Mouse (Mus musculus): ENCODE measurements at regions not wholly inside any gene's neighbourhood (a gene's known extent, or its start where the extent isn't known, plus 50 kb on each side); places are given as distances from the start of the nearest gene placed in this dataset.

- 99% methylated on average over 6 of the region's 6 CpGs for WGBS (ENCODE audit: missing documents)
- peak overlapping the region; percentile 96 for H3K27ac ChIP-seq
- no peaks in the 10 kb centered on the region for H3K79me2 ChIP-seq (ENCODE audit: inconsistent target)
- H3K4me3 ChIP-seq (ENCODE audit: inconsistent target): no peak overlapping the region
- H3K36me3 ChIP-seq (ENCODE audit: inconsistent target): no peaks in the 10 kb centered on the region
These were observed 211.0 kb downstream of the Gm10260 start for GRCm38 (mm10) chr13:97549384-97549783.

DNA sequence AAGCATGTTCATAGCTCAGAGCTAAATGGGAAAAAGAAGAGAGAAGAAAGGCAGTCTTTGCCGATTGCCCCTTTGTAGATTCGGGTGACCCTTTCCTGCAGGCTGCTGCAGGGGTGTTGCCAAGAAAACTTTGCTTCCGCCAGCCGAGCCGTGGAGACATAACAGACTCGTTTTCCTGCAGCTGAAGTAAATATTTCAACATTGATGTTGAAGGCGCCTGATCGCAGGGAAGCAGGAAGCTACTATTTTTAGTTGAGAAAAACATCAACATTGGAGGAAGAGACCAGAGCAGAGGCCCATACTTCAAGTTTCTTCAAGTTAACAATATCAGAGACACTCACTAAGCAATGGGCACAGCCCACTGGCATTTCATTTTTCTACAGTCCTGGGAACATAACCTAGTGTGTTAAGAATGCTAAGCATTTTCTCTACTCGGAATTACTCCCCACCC is 211.9 kb downstream of the Gm10260 start:
- WGBS (ENCODE audit: missing documents): 7% methylated on average over 9 of the region's 9 CpGs
- no peaks in the 10 kb centered on the region for H3K79me2 ChIP-seq (ENCODE audit: inconsistent target)
- no peak overlapping the region for H3K4me3 ChIP-seq (ENCODE audit: inconsistent target)
- peak overlapping the region; percentile 96 for H3K27ac ChIP-seq
- no peaks in the 10 kb centered on the region for H3K36me3 ChIP-seq (ENCODE audit: inconsistent target)

DNA sequence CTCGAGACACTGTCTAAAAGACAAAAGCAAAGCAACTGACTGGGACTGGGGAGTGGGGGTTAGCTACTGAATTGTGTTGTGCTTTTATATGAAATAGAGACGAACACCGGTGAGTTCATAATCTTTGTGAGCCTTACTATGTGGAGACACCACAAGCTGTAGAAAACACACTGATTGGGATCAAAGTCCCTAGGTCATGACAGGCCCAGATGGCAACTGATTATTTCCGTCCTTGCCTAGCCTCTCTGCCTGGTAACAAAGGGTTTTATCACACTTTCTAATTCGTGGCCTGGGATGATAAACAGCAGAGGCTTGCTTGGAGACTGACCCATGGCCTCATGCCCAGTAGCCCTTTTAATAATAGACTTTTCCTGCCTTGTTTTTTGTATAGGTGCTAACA is 213.5 kb downstream of the Gm10260 start:
- 97% methylated on average over 5 of the region's 5 CpGs for WGBS (ENCODE audit: missing documents)
- no peaks in the 10 kb centered on the region for H3K79me2 ChIP-seq (ENCODE audit: inconsistent target)
- H3K36me3 ChIP-seq (ENCODE audit: inconsistent target): no peaks in the 10 kb centered on the region
- H3K4me3 ChIP-seq (ENCODE audit: inconsistent target): no peak overlapping the region
- H3K27ac ChIP-seq: peak overlapping the region; percentile 96

DNA sequence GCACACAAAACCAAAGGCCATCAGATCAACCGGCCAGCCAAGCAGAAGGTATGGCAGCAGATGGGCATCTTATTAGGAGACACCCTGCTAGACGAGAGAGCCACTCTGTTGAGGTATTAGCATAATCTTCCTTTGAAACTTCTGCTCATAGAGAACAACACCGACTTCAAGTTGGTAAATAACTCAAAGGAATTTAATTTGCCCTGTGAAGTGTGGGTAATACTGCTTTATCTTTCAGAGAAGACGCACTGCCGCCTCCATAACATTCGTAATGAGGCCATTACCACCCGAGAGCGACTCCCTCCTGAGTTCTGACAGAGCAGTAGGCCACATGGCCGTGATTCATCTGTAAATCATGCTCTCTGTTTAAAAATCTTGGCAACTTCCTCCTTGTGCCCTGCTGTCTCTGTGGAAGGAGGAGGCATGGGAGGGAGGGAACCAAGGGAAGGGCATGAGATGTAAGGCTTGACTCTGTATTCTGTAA is 214.4 kb downstream of the Gm10260 start:
- Histone ChIP-seq H3K79me2 (ENCODE audit: inconsistent target) (no peaks in the 10 kb centered on the region), H3K36me3 (ENCODE audit: inconsistent target) (no peaks in the 10 kb centered on the region), H3K4me3 (ENCODE audit: inconsistent target) (no peak overlapping the region), H3K27ac (peak overlapping the region; percentile 96)
- 41% methylated on average over 9 of the region's 9 CpGs for WGBS (ENCODE audit: missing documents)

- H3K27ac ChIP-seq: 0 out of 2 replicates have a peak overlapping the region, but pooled peaks have one; percentile 12
- no peaks in the 10 kb centered on the region for H3K79me2 ChIP-seq (ENCODE audit: inconsistent target)
- H3K4me3 ChIP-seq (ENCODE audit: inconsistent target): no peak overlapping the region
- 69% methylated on average over 9 of the region's 9 CpGs for WGBS (ENCODE audit: missing documents)
- no peaks in the 10 kb centered on the region for H3K36me3 ChIP-seq (ENCODE audit: inconsistent target)
These were observed 220.7 kb downstream of the Gm10260 start for GRCm38 (mm10) chr13:97539686-97540085.

- 97% methylated on average over 7 of the region's 7 CpGs for WGBS (ENCODE audit: missing documents)
- H3K79me2 ChIP-seq (ENCODE audit: inconsistent target): no peaks in the 10 kb centered on the region
- no peak overlapping the region for H3K4me3 ChIP-seq (ENCODE audit: inconsistent target)
- H3K27ac ChIP-seq: no peak overlapping the region
- H3K36me3 ChIP-seq (ENCODE audit: inconsistent target): no peaks in the 10 kb centered on the region
These were observed 222.0 kb downstream of the Gm10260 start for GRCm38 (mm10) chr13:97538441-97538840.

GRCm38 (mm10) chr13:97537686-97538085 is 222.7 kb downstream of the Gm10260 start:
- H3K4me3 ChIP-seq (ENCODE audit: inconsistent target): no peak overlapping the region
- H3K79me2 ChIP-seq (ENCODE audit: inconsistent target): no peaks in the 10 kb centered on the region
- no peak overlapping the region for H3K27ac ChIP-seq
- H3K36me3 ChIP-seq (ENCODE audit: inconsistent target): no peaks in the 10 kb centered on the region
- 82% methylated on average over 7 of the region's 7 CpGs for WGBS (ENCODE audit: missing documents)

DNA sequence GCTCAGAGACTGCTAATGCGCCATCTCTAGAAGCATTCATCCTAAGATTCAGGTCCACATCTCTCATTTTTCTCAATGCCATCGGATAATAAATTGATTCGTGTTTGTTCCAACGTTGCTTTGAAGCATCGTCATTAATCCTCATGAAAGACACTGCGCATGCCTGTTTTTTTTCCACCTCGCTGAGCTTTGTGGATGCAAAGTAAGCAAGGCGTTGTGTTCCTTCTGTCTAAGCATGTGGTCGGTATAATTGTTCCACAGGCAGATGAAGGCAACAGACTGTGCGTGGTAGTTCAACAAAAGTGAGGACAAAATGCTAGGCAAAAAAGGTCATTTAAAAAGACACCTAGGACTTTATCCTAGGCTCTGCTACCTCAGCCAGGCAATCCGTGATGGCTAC is 223.2 kb downstream of the Gm10260 start:
- Histone ChIP-seq H3K36me3 (ENCODE audit: inconsistent target) (no peaks in the 10 kb centered on the region), H3K27ac (no peak overlapping the region), H3K4me3 (ENCODE audit: inconsistent target) (no peak overlapping the region), H3K79me2 (ENCODE audit: inconsistent target) (no peaks in the 10 kb centered on the region)
- 95% methylated on average over 11 of the region's 11 CpGs for WGBS (ENCODE audit: missing documents)

DNA sequence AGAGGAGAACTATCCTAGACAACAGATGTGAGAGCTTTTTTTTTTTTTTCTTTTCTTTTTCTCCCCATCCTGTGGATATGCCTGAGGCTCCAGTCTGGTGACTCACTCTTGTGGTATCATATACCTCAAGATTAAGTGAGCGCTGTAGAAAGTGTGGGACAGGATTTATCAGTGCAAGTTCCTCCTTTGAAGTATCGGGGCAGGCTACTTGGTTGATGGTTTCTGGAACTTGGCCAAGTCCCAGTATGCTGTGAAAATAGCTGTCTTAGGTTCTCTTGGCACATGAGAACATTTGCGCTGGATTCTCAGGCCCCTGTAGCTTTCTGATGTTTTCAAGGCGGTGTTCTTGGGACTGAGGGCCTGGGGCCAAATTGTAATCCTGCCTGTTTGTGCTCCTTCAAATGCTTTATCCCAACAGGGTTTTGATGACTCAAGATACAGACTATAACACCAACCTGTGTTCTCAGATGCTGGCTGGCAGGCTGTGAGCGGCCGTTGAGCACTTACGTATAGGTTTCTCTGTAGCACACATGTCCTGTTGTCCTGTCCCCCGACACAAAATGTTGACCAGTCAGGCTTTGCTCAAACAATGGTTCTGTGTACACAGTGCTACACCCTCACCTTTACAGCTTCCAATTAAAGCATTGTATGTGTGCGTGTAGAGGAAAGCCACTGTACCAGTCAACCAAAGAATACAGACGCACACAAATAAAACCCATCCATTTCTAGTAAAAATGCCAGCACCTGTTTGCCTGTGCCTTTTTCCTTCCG is 226.4 kb downstream of the Gm10260 start:
- whole genome bisulfite sequencing (ENCODE audit: missing documents): 71% methylated on average over 11 of the region's 11 CpGs
- Histone ChIP-seq H3K36me3 (ENCODE audit: inconsistent target) (no peaks in the 10 kb centered on the region), H3K27ac (no peak overlapping the region), H3K79me2 (ENCODE audit: inconsistent target) (no peaks in the 10 kb centered on the region), H3K4me3 (ENCODE audit: inconsistent target) (no peak overlapping the region)

GRCm38 (mm10) chr13:97531181-97531580 is 229.3 kb downstream of the Gm10260 start:
- H3K27ac ChIP-seq: no peak overlapping the region
- WGBS (ENCODE audit: missing documents): 84% methylated on average over 2 of the region's 2 CpGs
- no peak overlapping the region for H3K4me3 ChIP-seq (ENCODE audit: inconsistent target)
- no peaks in the 10 kb centered on the region for H3K36me3 ChIP-seq (ENCODE audit: inconsistent target)
- no peaks in the 10 kb centered on the region for H3K79me2 ChIP-seq (ENCODE audit: inconsistent target)

DNA sequence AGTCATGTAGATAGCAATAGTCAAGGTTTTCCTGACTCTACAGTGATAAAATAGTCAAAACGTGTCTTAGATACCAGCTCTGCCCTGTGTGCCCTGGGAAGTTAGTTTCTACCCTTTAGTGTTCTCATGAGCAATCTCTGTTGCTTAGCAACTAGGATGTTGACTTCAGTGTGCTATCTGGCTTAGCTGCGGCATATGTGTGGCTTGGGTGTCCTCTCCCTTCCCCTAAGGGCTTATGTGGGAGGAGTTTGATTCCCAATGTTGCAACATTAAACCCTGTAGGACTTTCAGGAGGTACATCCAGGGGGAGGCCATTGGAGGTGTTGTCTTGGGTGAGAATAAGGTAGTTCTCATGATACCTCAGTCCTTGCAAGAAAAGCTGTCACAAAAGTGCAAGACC is 229.9 kb downstream of the Gm10260 start:
- Histone ChIP-seq H3K36me3 (ENCODE audit: inconsistent target) (no peaks in the 10 kb centered on the region), H3K4me3 (ENCODE audit: inconsistent target) (no peak overlapping the region), H3K27ac (no peak overlapping the region), H3K79me2 (ENCODE audit: inconsistent target) (no peaks in the 10 kb centered on the region)
- WGBS (ENCODE audit: missing documents): 64% methylated on average over 2 of the region's 2 CpGs

- H3K79me2 ChIP-seq (ENCODE audit: inconsistent target): no peaks in the 10 kb centered on the region
- H3K4me3 ChIP-seq (ENCODE audit: inconsistent target): no peak overlapping the region
- no peaks in the 10 kb centered on the region for H3K36me3 ChIP-seq (ENCODE audit: inconsistent target)
- H3K27ac ChIP-seq: no peak overlapping the region
- 89% methylated on average over 2 of the region's 2 CpGs for WGBS (ENCODE audit: missing documents)
These were observed 232.5 kb downstream of the Gm10260 start for GRCm38 (mm10) chr13:97527958-97528357.

DNA sequence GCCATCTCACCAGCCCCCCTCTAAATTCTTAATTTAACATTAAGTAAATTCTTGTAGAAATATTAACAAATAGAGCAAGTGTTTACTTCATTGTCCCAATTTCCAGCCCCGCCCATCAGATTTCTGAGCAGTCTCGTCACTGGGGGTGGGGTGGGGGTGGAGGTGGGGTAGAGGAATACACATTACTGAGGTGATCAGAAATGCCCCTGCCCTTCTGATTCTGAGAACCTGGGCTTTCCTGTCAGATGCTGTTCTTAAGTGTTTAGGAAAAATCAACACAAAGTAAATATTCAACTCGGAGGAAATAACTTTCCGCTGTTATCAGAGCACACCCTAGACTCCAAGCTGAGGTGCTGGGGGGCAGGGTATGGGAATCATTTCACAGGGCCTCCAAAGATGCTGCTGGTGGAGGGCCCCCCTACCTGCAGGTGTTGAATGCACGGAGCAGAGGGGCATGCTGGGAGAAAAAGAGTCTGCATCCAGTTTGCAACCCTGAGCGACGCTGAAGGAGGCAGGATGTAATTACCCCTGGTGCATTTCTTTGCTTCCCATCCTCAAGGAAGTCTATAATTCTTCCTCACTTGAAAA is 235.5 kb downstream of the Gm10260 start:
- Histone ChIP-seq H3K27ac (no peak overlapping the region), H3K4me3 (ENCODE audit: inconsistent target) (no peak overlapping the region), H3K79me2 (ENCODE audit: inconsistent target) (no peaks in the 10 kb centered on the region), H3K36me3 (ENCODE audit: inconsistent target) (no peaks in the 10 kb centered on the region)
- WGBS (ENCODE audit: missing documents): 85% methylated on average over 7 of the region's 7 CpGs

DNA sequence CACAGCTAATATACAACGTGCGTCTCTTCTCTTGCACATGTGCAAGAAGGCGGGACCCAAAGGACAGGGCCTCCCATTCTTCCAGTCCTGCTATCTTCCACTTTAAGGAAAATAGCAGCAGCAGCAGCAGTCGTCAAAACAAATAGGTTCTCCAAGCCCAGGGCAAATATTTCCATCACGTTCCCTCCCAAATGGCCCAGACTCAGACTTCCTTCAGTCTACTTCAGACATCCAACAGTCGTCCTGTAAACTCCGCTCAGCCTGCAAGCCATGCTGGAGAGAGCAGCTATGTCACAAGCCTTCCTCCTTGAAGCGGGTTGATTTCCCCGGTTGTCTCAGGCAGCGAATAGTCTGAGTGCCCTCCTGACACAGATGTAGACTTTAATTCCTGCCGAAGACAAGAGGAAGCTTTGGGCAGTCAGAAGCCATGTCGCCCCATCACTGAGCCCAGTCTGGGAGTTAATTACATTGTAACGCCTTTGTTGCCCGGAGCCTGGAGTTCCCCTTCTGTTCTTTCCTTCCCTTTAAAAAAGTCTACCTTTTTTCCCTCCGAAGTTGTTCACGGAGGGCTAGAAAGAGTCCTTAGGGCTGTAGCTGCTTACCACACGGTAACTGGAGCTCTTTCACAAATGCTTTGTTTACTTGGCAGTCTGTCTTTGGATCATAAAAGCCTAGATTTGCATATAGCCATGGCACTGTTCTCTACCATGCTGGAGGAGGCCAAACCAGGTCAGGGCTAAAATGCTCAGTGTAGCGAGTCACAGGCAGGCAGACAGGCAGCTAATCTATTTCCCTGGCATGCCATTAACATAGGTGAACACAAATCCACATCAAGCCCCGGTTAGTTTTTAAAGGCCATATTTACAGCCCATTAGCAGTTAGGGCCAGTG is 236.7 kb downstream of the Gm10260 start:
- WGBS (ENCODE audit: missing documents): 73% methylated on average over 19 of the region's 19 CpGs
- H3K36me3 ChIP-seq (ENCODE audit: inconsistent target): no peaks in the 10 kb centered on the region
- H3K79me2 ChIP-seq (ENCODE audit: inconsistent target): no peaks in the 10 kb centered on the region
- no peak overlapping the region for H3K4me3 ChIP-seq (ENCODE audit: inconsistent target)
- H3K27ac ChIP-seq: no peak overlapping the region
